Mouse (Mus musculus) E14TG2a.4 (cell line): ENCODE measurements around the gene BC048679.

ENCODE experiments used
- CTCF ChIP-seq: conservative IDR thresholded peaks from 2 replicates; pipeline ENCODE4 v1.5.1; 2014; ENCODE audit warnings: low read length
- NANOG ChIP-seq: IDR thresholded peaks from 2 replicates; pipeline ENCODE4 v1.6.1; 2014; ENCODE audit warnings: borderline replicate concordance, low read length, mixed read lengths
- POU5F1 ChIP-seq: IDR thresholded peaks from 2 replicates; pipeline ENCODE4 v1.6.1; 2014; ENCODE audit warnings: low read length, borderline replicate concordance

DNA sequence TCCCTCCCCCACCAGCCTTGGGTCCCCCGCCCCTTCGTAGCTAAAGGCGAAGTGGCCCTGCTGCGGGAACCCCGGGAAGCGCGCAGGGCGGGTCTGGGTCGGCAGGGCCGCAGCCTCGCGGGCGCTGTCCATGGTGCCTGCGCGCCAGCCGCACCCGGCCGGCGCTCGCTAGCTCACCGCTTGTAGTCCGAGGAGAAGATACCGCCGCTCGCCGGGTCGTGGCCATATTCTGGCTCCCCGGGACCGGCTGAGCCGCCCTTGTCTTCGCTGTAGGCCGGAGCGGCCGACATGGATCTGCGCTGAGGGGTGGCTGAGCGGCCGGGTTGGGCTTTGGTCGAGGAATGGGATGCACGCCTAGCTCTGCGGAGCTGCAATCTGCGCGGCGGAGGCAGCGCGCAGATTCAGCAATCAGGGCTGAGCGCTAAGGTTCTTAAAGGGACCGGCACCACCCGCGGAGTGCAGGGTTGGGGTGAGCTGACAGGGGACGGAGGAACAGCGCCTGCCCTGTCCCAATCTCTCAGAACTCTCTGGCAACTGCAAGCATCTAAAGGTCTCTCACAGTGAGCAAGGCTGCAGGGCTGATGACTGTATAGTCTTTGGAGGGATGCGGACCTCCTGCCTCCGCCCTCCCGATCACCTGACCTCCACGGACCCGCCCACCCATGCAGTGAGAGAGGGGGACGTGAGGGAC, 4.6 kb downstream of the BC048679 start, which contains the start of gene Ap3b2:
- TF ChIP-seq CTCF (no peak), POU5F1 (no peak), NANOG (no peak)
